Mouse (Mus musculus): ENCODE measurements around the gene Mllt11. TPM values are rescaled to one million over a fixed set of nuclear protein-coding genes. Genes with fewer than 3 reads are reported as not detected.

Gene Mllt11
- polyA plus RNA-seq, 1 experiment from 2014 or later = 11.2 TPM

DNA sequence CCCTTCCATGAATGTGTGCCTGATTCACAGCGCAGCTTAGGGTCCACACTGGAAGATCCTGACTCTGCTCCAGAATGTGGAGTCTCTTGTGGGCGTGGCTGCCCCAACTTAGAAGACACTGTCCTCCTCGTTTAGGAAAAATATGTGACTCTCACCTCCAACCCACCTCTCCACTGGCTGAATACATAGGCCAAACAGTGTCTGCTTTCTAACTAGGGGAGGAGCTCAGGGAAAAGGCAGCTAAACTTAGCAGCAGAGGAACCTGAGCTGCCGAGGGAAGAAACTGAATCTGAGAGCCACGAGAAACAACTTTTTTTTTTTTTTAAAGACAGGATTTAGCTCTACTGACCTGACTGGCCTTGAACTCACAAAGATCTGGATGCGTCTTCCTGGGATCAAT, 43.2 kb upstream of the Mllt11 start:
- DNase-seq (ENCODE audit: low spot score) (peak; percentile 24), ATAC-seq (replicated peaks; ENCODE audit: low FRiP score, low read depth) (no peak)
- H3K27me3 ChIP-seq (ENCODE audit: insufficient read depth, low read length) = no peaks in the 10 kb centered on the region
- H3K9ac ChIP-seq (ENCODE audit: low read depth, low read length) = no peak overlapping the region
- no peaks in the 10 kb centered on the region for H3K4me1 ChIP-seq (replicated peaks; ENCODE audit: insufficient read depth, low read length)
- H3K27ac ChIP-seq = no peak overlapping the region
- H3K36me3 ChIP-seq (ENCODE audit: insufficient read depth, low read length) = no peaks in the 10 kb centered on the region
- no peak overlapping the region for H3K4me3 ChIP-seq (replicated peaks; ENCODE audit: low read depth, low read length)
- WGBS = 55% methylated on average over 6 of the region's 6 CpGs
- no peaks in the 10 kb centered on the region for H3K9me3 ChIP-seq (replicated peaks; ENCODE audit: low read length)
- H3K4me2 ChIP-seq (ENCODE audit: low read length) = no peak overlapping the region
- TF ChIP-seq CTCF (IDR thresholded peaks at IDR 0.05; ENCODE audit: low read depth) = no peak

DNA sequence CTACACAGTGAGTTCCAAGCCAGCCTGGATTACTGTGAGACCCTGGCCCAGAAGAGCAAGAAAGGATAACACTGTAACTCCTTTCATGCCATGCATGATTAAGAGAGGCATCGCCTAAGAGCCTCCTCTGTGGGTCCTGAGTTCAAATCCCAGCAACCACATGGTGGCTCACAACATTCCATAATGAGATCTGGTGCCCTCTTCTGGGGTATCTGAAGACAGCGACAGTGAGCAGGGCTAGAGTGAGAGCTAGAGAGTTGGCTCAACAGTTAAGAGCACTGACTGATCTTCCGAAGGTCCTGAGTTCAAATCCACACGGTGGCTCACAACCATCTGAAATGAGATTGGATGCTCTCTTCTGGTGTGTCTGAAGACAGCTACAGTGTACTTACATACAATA, 42.5 kb upstream of the Mllt11 start:
- WGBS = 99% methylated on average over 4 of the region's 4 CpGs
- ATAC-seq (replicated peaks; ENCODE audit: low FRiP score, low read depth) (no peak), DNase-seq (ENCODE audit: low spot score) (no peak)

DNA sequence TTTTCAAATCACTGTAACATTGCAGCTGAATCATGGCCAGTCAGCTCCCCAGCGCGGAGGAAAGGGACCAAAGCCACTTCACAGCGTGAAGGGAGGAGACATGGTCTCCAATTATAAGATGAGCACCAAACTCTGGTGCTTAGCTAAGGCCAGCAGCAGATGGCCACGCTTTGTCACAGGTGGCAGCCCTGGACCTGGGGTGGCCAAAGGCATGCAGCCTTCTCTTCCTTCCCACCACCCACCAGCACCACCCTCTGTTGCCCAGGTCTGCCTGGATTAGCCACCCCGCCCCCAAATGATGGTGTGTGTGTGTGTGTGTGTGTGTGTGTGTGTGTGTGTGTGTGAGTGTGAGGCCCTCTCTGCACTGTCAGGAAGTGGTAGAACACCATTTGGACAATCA, 41.5 kb upstream of the Mllt11 start:
- WGBS = 87% methylated on average over 5 of the region's 5 CpGs

More for the DNA sequence above, 42.5 kb upstream of the Mllt11 start:
- Histone ChIP-seq H3K4me2 (ENCODE audit: low read length) (no peak overlapping the region), H3K36me3 (ENCODE audit: insufficient read depth, low read length) (no peaks in the 10 kb centered on the region), H3K9me3 (replicated peaks; ENCODE audit: low read length) (no peaks in the 10 kb centered on the region), H3K27ac (no peak overlapping the region), H3K4me3 (replicated peaks; ENCODE audit: low read depth, low read length) (no peak overlapping the region), H3K9ac (ENCODE audit: low read depth, low read length) (no peak overlapping the region), H3K27me3 (ENCODE audit: insufficient read depth, low read length) (no peaks in the 10 kb centered on the region), H3K4me1 (replicated peaks; ENCODE audit: insufficient read depth, low read length) (no peaks in the 10 kb centered on the region)
- TF ChIP-seq CTCF (IDR thresholded peaks at IDR 0.05; ENCODE audit: low read depth) = peak; percentile 26; the same call in 1 of the 2 replicates

DNA sequence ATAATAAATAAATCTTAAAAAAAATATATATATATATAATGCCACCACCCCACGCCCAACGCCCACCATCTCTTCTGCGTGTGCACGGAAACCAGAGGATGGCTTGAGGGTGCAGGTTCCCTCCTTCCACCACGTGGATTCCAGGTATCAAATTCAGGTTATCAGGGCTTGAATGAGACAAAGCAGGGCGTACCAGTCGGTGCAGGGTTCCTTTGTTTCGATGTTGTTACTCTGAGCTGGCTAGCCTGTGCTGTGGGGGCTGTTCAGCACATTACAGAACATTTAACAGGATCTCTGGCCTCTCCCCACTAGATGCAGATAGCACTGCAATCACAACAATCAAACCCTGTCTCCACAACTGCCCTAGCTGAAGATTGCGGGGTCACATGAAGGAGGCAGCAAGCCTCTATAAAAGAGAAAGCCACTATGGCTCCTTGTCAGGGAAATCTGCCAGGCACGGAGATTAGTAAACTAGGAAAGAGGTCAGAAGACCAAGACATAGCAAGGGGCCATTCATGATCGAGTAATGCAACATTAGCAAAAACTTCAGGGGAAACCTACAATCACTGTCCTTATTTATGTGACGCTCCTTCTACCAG, 38.9 kb upstream of the Mllt11 start:
- ATAC-seq (replicated peaks; ENCODE audit: low FRiP score, low read depth) (no peak), DNase-seq (ENCODE audit: low spot score) (no peak)
- 83% methylated on average over 12 of the region's 12 CpGs for WGBS
- H3K27ac ChIP-seq = no peak overlapping the region
- H3K36me3 ChIP-seq (ENCODE audit: insufficient read depth, low read length) = 0 out of 2 replicates have a peak, but pooled peaks cover 3% of the 10 kb centered on the region
- no peak overlapping the region for H3K4me3 ChIP-seq (replicated peaks; ENCODE audit: low read depth, low read length)
- no peaks in the 10 kb centered on the region for H3K27me3 ChIP-seq (ENCODE audit: insufficient read depth, low read length)
- H3K9me3 ChIP-seq (replicated peaks; ENCODE audit: low read length) = no peaks in the 10 kb centered on the region
- no peak overlapping the region for H3K4me2 ChIP-seq (ENCODE audit: low read length)
- no peak overlapping the region for H3K9ac ChIP-seq (ENCODE audit: low read depth, low read length)
- H3K4me1 ChIP-seq (replicated peaks; ENCODE audit: insufficient read depth, low read length) = no peaks in the 10 kb centered on the region
- TF ChIP-seq CTCF (IDR thresholded peaks at IDR 0.05; ENCODE audit: low read depth) = no peak

More for the DNA sequence above, 41.5 kb upstream of the Mllt11 start:
- TF ChIP-seq CTCF (IDR thresholded peaks at IDR 0.05; ENCODE audit: low read depth) = no peak
- Histone ChIP-seq H3K4me3 (replicated peaks; ENCODE audit: low read depth, low read length) (no peak overlapping the region), H3K27me3 (ENCODE audit: insufficient read depth, low read length) (no peaks in the 10 kb centered on the region), H3K27ac (no peak overlapping the region), H3K4me2 (ENCODE audit: low read length) (no peak overlapping the region), H3K36me3 (ENCODE audit: insufficient read depth, low read length) (no peaks in the 10 kb centered on the region), H3K4me1 (replicated peaks; ENCODE audit: insufficient read depth, low read length) (no peaks in the 10 kb centered on the region), H3K9ac (ENCODE audit: low read depth, low read length) (no peak overlapping the region), H3K9me3 (replicated peaks; ENCODE audit: low read length) (no peaks in the 10 kb centered on the region)
- DNase-seq (ENCODE audit: low spot score) = no peak
- ATAC-seq (replicated peaks; ENCODE audit: low FRiP score, low read depth) = no peak

DNA sequence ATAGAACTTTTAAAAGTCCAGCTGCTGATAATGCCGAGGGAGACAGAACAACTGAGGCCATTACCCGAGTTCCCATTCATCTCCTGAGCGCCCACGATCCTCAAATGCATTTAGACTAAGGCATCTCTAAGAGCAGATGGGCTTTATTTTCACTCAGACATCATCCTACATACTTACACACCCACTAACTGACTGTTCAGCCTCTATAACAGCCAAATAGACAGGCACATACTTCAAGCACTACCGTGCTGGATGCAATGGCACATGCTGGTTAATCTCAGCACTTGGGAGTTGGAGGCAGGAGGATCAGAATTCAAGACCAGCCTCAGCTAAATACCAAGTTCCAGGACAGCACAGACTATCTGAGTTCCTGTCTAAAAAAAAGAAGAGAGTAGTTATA, 37.8 kb upstream of the Mllt11 start:
- Histone ChIP-seq H3K4me1 (replicated peaks; ENCODE audit: insufficient read depth, low read length) (no peaks in the 10 kb centered on the region), H3K27ac (no peak overlapping the region; the same call in 1 of the 2 replicates)
- 75% methylated on average over 5 of the region's 5 CpGs for WGBS

DNA sequence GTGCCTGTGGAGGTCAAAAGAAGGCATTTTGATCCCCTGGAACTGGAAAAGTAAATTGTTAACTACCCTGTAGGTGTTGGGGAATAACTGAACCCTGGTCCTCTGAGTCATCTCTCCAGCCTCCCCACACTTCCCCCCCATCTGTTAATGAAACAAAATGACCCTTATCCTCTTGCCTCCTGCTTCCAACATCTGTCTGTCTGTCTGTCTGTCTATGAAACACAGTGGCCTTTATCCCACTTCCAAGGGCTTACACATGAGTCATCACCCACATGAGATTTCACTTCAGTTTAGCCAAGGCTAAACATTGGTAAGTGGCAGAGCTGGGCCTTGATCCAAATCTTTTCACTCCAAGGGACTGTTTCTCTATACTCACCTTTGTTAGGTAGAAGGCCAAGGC, 35.9 kb upstream of the Mllt11 start:
- Histone ChIP-seq H3K4me3 (replicated peaks; ENCODE audit: low read depth, low read length) (no peak overlapping the region), H3K9ac (ENCODE audit: low read depth, low read length) (no peak overlapping the region), H3K27ac (no peak overlapping the region), H3K27me3 (ENCODE audit: insufficient read depth, low read length) (no peaks in the 10 kb centered on the region), H3K4me1 (replicated peaks; ENCODE audit: insufficient read depth, low read length) (no peaks in the 10 kb centered on the region), H3K4me2 (ENCODE audit: low read length) (no peak overlapping the region), H3K9me3 (replicated peaks; ENCODE audit: low read length) (no peaks in the 10 kb centered on the region), H3K36me3 (ENCODE audit: insufficient read depth, low read length) (0 out of 2 replicates have a peak, but pooled peaks cover 12% of the 10 kb centered on the region)
- ATAC-seq (replicated peaks; ENCODE audit: low FRiP score, low read depth) (peak; percentile 50), DNase-seq (ENCODE audit: low spot score) (peak; percentile 21)
- TF ChIP-seq CTCF (IDR thresholded peaks at IDR 0.05; ENCODE audit: low read depth) = no peak

More for the DNA sequence above, 37.8 kb upstream of the Mllt11 start:
- H3K36me3 ChIP-seq (ENCODE audit: insufficient read depth, low read length) = 0 out of 2 replicates have a peak, but pooled peaks cover 7% of the 10 kb centered on the region
- H3K4me2 ChIP-seq (ENCODE audit: low read length) = no peak overlapping the region
- H3K4me3 ChIP-seq (replicated peaks; ENCODE audit: low read depth, low read length) = no peak overlapping the region
- TF ChIP-seq CTCF (IDR thresholded peaks at IDR 0.05; ENCODE audit: low read depth) = no peak
- ATAC-seq (replicated peaks; ENCODE audit: low FRiP score, low read depth) (no peak), DNase-seq (ENCODE audit: low spot score) (no peak)
- no peaks in the 10 kb centered on the region for H3K9me3 ChIP-seq (replicated peaks; ENCODE audit: low read length)
- H3K9ac ChIP-seq (ENCODE audit: low read depth, low read length) = no peak overlapping the region
- H3K27me3 ChIP-seq (ENCODE audit: insufficient read depth, low read length) = no peaks in the 10 kb centered on the region

DNA sequence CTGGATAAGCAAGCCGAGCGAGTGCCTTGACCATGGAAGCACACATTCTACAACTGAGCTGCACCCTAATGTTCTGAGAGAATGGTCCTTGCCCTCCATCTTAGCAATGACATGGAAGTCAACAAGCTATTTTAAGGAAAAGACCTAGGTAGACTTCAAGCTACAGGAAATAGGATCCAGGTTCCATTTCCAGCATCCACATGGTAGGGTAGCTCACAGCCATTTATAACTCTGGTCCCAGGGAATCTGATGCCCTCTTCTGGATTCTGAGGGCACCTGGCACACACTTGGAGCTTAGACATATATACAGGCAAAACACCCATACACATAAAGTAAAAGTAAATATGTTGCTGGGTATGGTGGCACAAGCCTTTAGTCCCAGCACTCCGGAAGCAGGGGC, 34.1 kb upstream of the Mllt11 start:
- H3K9ac ChIP-seq (ENCODE audit: low read depth, low read length) = no peak overlapping the region
- ATAC-seq (replicated peaks; ENCODE audit: low FRiP score, low read depth) (no peak), DNase-seq (ENCODE audit: low spot score) (no peak)
- H3K4me3 ChIP-seq (replicated peaks; ENCODE audit: low read depth, low read length) = no peak overlapping the region
- TF ChIP-seq CTCF (IDR thresholded peaks at IDR 0.05; ENCODE audit: low read depth) = no peak
- H3K27ac ChIP-seq = no peak overlapping the region
- WGBS = 93% methylated on average over 3 of the region's 3 CpGs
- H3K9me3 ChIP-seq (replicated peaks; ENCODE audit: low read length) = no peaks in the 10 kb centered on the region
- no peaks in the 10 kb centered on the region for H3K4me1 ChIP-seq (replicated peaks; ENCODE audit: insufficient read depth, low read length)
- peaks cover 21% of the 10 kb centered on the region; the same call in 1 of the 2 replicates for H3K36me3 ChIP-seq (ENCODE audit: insufficient read depth, low read length)
- no peak overlapping the region for H3K4me2 ChIP-seq (ENCODE audit: low read length)
- H3K27me3 ChIP-seq (ENCODE audit: insufficient read depth, low read length) = no peaks in the 10 kb centered on the region
